Mouse (Mus musculus) heart, adult 2 months (tissue): Measurements from ENCODE around the gene Gabrr1. TPM values are rescaled to one million over a fixed set of nuclear protein-coding genes. Genes with fewer than 3 reads are reported as not detected.

ENCODE experiments used
- DNase-seq, 2 experiments: peaks; one replicate each; pipeline ENCODE4 v3.0.0; 2021
- H3K27ac ChIP-seq: fragments of 200-600 bp; 2 replicates; pipeline ENCODE4 v1.8.1; 2022
- H3K27me3 ChIP-seq: fragments of 200-500 bp; 2 replicates; pipeline ENCODE4 v1.6.1; 2012; ENCODE audit warnings: mild to moderate bottlenecking, low read length, inconsistent platforms, mixed read lengths; ENCODE audit not compliant: control insufficient read depth, insufficient read depth
- H3K36me3 ChIP-seq: fragments of 200-500 bp; 2 replicates; pipeline ENCODE4 v1.6.1; 2012; ENCODE audit warnings: low read length, inconsistent platforms; ENCODE audit not compliant: control insufficient read depth, insufficient read depth
- H3K4me1 ChIP-seq: fragments of 200-500 bp; 2 replicates; pipeline ENCODE4 v1.6.1; 2011; ENCODE audit warnings: low read length; ENCODE audit not compliant: control insufficient read depth, insufficient read depth
- H3K4me3 ChIP-seq: fragments of 200-600 bp; 2 replicates; pipeline ENCODE4 v1.8.1; 2022
- H3K79me2 ChIP-seq: fragments of 200-500 bp; replicated peaks from 2 replicates; pipeline ENCODE4 v1.6.1; 2012; ENCODE audit warnings: mild to moderate bottlenecking, inconsistent platforms, low read length, moderate library complexity, mixed read lengths; ENCODE audit not compliant: control insufficient read depth, insufficient read depth
- H3K9ac ChIP-seq: fragments of 200-500 bp; 2 replicates; pipeline ENCODE4 v1.6.1; 2012; ENCODE audit warnings: low read depth, mild to moderate bottlenecking, control low read depth, inconsistent platforms, low read length, mixed read lengths
- CTCF ChIP-seq: fragments of 200-600 bp; IDR thresholded peaks from 2 replicates; pipeline ENCODE4 v1.8.1; 2022; ENCODE audit warnings: antibody characterized with exemption, mild to moderate bottlenecking, moderate library complexity
- EP300 ChIP-seq: fragments of 200-500 bp; IDR thresholded peaks from 2 replicates; pipeline ENCODE4 v1.6.1; 2011; ENCODE audit warnings: low read depth, low read length, control low read depth; ENCODE audit not compliant: insufficient read depth
- POLR2A ChIP-seq: fragments of 200-500 bp; IDR thresholded peaks from 2 replicates; pipeline ENCODE4 v1.6.1; 2011; ENCODE audit warnings: mild to moderate bottlenecking, low read depth, low read length, control low read depth; ENCODE audit not compliant: insufficient read depth
- WGBS: fragments of 180-500 bp; shearing (Covaris S2); methylation state at CpG from one replicate; pipeline ENCODE4 v1.1.7; 2018; 5-methylcytosine and 5-hydroxymethylcytosine counted together
- intact Hi-C: fragments of 180-260 bp; cut with DNase I; formaldehyde crosslinking; loops from one replicate; pipeline ENCODE4 v1.15.1; 2025
- polyA plus RNA-seq: library from polyadenylated mRNA; depleted of rRNA; stranded (reverse); fragments of >200 nt; gene quantifications from 2 replicates; pipeline ENCODE4 v1.2.3, GENCODE M21; 2012
- total RNA-seq, 2 experiments: library from RNA; stranded (reverse); gene quantifications; 2 replicates each; pipeline ENCODE4 v1.2.3; 2021

Gene Gabrr1
- total and polyA plus RNA-seq, 3 experiments = 0.20 to 0.50 (median 0.27) TPM

- Histone ChIP-seq H3K79me2 (no peaks in the 10 kb centered on the region), H3K27me3 (no peaks in the 10 kb centered on the region), H3K4me1 (no peaks in the 10 kb centered on the region), H3K9ac (no peak overlapping the region), H3K36me3 (no peaks in the 10 kb centered on the region), H3K27ac (no peak overlapping the region), H3K4me3 (no peak overlapping the region)
- TF ChIP-seq CTCF (no peak), POLR2A (no peak), EP300 (no peak)
- 83% methylated on average over 26 of the region's 26 CpGs for WGBS
- DNase-seq = no peak
- intact Hi-C loops = no loop called here
Measured at GRCm38 (mm10) chr4:33152087-33153038, 20.0 kb downstream of the Gabrr1 start.

DNA sequence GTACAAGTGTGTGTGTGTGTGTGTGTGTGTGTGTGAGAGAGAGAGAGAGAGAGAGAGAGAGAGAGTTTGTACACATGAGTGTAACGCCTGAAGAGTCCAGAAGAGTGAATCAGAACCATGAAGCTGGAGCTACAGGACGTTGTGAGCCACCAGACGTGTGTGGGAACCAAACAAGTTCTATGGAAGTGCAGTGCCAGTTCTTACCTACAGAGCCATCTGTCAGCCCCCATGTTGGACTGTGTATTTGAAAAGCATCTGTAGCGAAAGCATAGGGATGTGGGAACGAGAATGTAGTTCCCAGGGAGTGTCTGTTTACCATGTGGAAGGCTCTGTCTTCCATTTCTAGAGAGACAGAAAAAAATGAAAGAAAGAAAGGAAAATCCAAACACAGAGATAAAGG is 51.2 kb downstream of the Gabrr1 start:
- no peak overlapping the region for H3K27ac ChIP-seq

DNA sequence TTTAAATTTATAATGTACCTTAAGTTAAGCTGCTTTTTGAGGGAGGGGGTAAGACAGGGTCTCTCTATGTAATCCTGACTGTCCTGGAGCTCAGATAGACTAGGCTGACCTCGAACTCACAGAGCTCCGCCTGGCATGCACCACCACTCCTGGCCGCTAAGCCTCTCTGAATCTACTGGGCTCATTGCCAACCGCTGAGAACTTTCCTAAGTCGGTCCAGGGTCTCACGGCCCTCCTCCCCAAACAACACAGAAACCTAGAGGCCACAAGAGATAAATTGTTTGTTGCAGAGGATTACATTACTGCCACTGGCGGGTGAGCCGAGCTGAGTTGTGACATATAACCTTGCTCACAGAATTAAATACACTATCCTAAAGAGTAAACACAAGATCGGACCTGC is 55.8 kb downstream of the Gabrr1 start:
- no peaks in the 10 kb centered on the region; the same call in 1 of the 2 replicates for H3K36me3 ChIP-seq
- H3K4me1 ChIP-seq = peaks cover 1% of the 10 kb centered on the region
- peak overlapping the region; percentile 85 for H3K27ac ChIP-seq
- peak; percentile 12 to 29 for DNase-seq
- H3K27me3 ChIP-seq = no peaks in the 10 kb centered on the region
- peak; percentile 56 for TF ChIP-seq CTCF
- TF ChIP-seq POLR2A = no peak
- H3K9ac ChIP-seq = no peak overlapping the region
- H3K4me3 ChIP-seq = peak overlapping the region; percentile 51
- 18% methylated on average over 9 of the region's 9 CpGs for WGBS
- H3K79me2 ChIP-seq = no peaks in the 10 kb centered on the region
- intact Hi-C loops = loop anchor here (5.0 kb wide), 3 partner anchors 41 to 104 kb away; partner anchors contain the start of gene Pnrc1

More for the DNA sequence above, 51.2 kb downstream of the Gabrr1 start:
- H3K9ac ChIP-seq = no peak overlapping the region
- 82% methylated on average over 5 of the region's 5 CpGs for WGBS
- TF ChIP-seq POLR2A (no peak), CTCF (no peak), EP300 (no peak)
- intact Hi-C loops = no loop called here
- H3K27me3 ChIP-seq = no peaks in the 10 kb centered on the region
- H3K79me2 ChIP-seq = no peaks in the 10 kb centered on the region
- H3K4me1 ChIP-seq = peaks cover 1% of the 10 kb centered on the region
- no peak overlapping the region for H3K4me3 ChIP-seq
- no peaks in the 10 kb centered on the region; the same call in 1 of the 2 replicates for H3K36me3 ChIP-seq
- no peak for DNase-seq

DNA sequence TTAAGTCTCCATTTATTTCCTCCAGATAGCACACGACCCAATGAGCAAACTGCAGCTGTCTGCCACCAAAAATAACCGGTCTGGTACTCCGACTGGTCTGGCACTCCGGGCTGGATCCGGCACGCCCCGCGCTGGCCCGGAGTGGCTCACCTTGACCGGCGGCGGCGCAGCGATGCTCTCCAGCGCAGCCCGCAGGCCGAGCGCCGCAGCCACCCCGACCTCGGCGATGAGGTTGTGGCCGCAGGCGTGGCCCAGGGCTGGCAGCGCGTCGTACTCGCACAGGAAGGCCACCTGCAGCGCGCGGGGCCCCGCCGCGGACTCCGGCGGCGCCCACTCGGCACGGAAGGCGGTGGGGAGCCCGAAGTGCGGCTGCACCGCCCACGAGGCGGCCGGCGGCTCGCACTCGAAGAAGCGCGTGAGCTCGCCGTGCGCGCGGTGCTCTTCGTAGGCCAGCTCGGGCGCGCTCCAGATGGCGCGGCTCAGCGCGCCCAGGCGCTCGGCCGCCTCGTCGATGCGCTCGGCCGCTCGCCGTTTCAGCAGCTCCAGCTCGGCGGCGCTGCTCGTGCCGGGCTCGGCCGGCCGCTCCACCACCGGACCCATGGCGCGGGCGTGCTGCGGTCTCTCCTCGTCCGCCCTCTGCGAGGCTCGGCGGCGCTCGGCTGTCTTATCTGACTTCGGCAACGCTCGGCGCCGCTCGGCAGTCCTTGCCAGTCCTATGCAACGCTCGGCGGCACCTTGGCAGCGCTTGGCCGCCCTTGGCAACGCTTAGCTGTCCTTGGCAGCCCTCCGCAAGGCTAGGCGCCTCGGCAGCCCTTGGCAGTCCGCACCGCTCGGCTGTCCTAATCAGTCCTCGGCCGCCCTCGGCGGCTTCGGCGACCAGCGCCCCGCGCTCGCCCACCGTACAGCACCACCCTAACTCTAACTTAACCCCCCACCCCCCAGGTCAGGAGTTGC is 56.7 kb downstream of the Gabrr1 start:
- H3K4me3 ChIP-seq = peak overlapping the region; percentile 51
- H3K27me3 ChIP-seq = no peaks in the 10 kb centered on the region
- peak overlapping the region; percentile 85 for H3K27ac ChIP-seq
- DNase-seq = peak; percentile 88 to 91
- peak overlapping the region; percentile 95 for H3K9ac ChIP-seq
- H3K36me3 ChIP-seq = no peaks in the 10 kb centered on the region; the same call in 1 of the 2 replicates
- intact Hi-C loops = loop anchor here (1.0 to 5.0 kb wide), 4 partner anchors 42 to 103 kb away; partner anchors contain the start of gene Pnrc1
- under 1% methylated on average over 123 of the region's 123 CpGs for WGBS
- TF ChIP-seq CTCF = peak; percentile 60
- TF ChIP-seq POLR2A = 0 out of 2 replicates have a peak, but pooled peaks have one; percentile 24
- no peak for TF ChIP-seq EP300
- H3K79me2 ChIP-seq = no peaks in the 10 kb centered on the region
- H3K4me1 ChIP-seq = peaks cover 1% of the 10 kb centered on the region

DNA sequence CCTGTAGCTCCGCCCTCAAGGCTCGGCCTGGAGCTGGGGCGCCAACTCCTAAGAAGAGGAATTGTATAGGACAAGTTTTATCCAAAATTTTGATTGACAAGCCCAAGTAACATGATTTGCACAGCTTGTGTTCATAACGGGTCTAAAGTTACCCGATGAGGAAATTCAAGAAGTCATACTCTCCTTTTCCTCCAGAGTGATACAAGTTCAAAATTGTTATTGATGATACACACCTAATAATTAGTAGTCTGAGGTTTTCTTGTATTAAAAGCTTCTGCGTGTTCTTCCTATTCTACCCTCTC is 57.4 kb downstream of the Gabrr1 start, which contains the start of gene Pm20d2:
Gene Pm20d2 (minus strand): TSS at position 3 of the 302 bp plus-strand sequence.
- WGBS = 17% methylated on average over 6 of the region's 6 CpGs
- TF ChIP-seq CTCF = no peak
- no peak for TF ChIP-seq POLR2A
- TF ChIP-seq EP300 = no peak
- no peaks in the 10 kb centered on the region for H3K27me3 ChIP-seq

More for the DNA sequence above, 57.4 kb downstream of the Gabrr1 start, which contains the start of gene Pm20d2:
- H3K79me2 ChIP-seq = no peaks in the 10 kb centered on the region
- H3K36me3 ChIP-seq = no peaks in the 10 kb centered on the region; the same call in 1 of the 2 replicates
- H3K9ac ChIP-seq = peak within 1 kb of the TSS; percentile 95
- H3K4me1 ChIP-seq = peaks cover 1% of the 10 kb centered on the region
- DNase-seq = no peak
- H3K4me3 ChIP-seq = peak within 1 kb of the TSS; percentile 51
- H3K27ac ChIP-seq = peak within 1 kb of the TSS; percentile 85
- intact Hi-C loops = loop anchor here (1.0 to 5.0 kb wide), 4 partner anchors 42 to 103 kb away; partner anchors contain the start of gene Pnrc1
